24 mouse cellular contexts compared by ENCODE assay signal in the genomic region with DNA sequence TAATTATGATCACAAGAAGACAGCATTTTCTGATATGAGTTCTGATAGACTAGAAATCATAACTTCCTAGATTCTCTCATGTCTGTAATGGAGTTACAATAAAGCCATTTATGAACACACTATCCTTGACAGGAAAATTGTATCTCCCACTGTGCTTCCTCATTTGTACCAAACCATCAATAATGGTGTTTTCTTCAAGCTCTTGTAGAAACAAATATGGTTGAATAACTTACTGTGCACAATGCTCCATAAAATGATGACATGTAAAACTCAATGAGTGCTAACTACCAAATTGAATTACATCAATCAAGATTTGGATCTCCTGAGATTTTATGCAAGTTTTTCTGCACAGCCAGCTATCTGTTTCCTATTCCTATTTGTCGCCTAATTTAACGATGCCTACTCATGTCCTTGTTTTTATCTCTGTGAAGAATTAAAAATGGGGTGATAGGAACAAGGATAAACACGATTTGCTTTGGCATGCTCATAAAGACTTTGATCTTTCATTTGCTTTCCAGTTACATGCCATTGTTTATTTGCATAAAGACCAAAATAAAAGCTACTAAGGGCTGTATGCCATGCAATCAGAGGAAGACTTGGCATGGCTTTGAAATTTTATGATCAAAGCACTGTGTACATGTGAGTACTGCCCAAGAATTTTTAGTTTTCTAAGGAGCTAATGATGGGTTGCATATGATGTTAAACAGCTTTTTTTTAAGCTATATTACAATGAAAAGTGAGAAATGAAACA.
DNase-seq lines count a peak whose midpoint lies in the region; ATAC-seq and TF ChIP-seq lines count a peak whose summit lies in the region.
"Had no signal": no experiment of that assay in that cellular context is flagged by ENCODE, and none has a peak within 500 bp of the region (broad histone marks: within the 10 kb centered on the region; RNA-seq: fewer than 3 reads in every experiment).

No protein-coding gene starts in this region.

- H3K4me1 ChIP-seq in forebrain, embryonic 15.5 days, result no peaks in the 10 kb centered on the region; the same call in 1 of the 2 replicates
- no peaks in the 10 kb centered on the region for H3K4me1 ChIP-seq in forebrain, embryonic 12.5 days
- no peaks in the 10 kb centered on the region for H3K4me1 ChIP-seq in lung, embryonic 15.5 days
- no peaks in the 10 kb centered on the region; the same call in 1 of the 2 replicates for H3K4me1 ChIP-seq in lung, adult 2 months (ENCODE audit: control insufficient read depth, insufficient read depth, low read length)
- H3K4me1 ChIP-seq: embryonic facial prominence, embryonic 10.5 days; embryonic facial prominence, embryonic 13.5 days; hindbrain, embryonic 12.5 days; hindbrain, embryonic 15.5 days had no signal

- H3K9ac ChIP-seq in forebrain, embryonic 15.5 days (replicated peaks), result no peak overlapping the region
- no peak overlapping the region for H3K9ac ChIP-seq in forebrain, embryonic 12.5 days
- no peak overlapping the region for H3K9ac ChIP-seq in lung, embryonic 15.5 days
- H3K9ac ChIP-seq: embryonic facial prominence, embryonic 13.5 days; hindbrain, embryonic 12.5 days; hindbrain, embryonic 15.5 days had no signal

- TF ChIP-seq POLR2A in lung, adult 2 months (IDR thresholded peaks at IDR 0.05; ENCODE audit: borderline replicate concordance, extremely low read depth, low read depth, low read length), result no peak

- DNase-seq in lung, postnatal 14 days, result no peak
- peak; percentile 1 for DNase-seq in lung, postnatal 25 days (ENCODE audit: low spot score)
- no peak for DNase-seq in lung, adult 2 months
- no peak for DNase-seq in layer of hippocampus, postnatal 14 days (ENCODE audit: low spot score in 2 of 2)
- DNase-seq: adrenal gland, adult 2 months; adrenal gland, postnatal 14 days; cerebellum, adult 11-12 months; cerebellum, adult 8-10 months; cerebellum, postnatal 10 days; cerebellum, postnatal 36 days; embryo, embryonic 11 days; gastrocnemius, adult 2 months; gastrocnemius, postnatal 14 days; heart, adult 11 months had no signal

- H3K36me3 ChIP-seq in forebrain, embryonic 15.5 days, result no peaks in the 10 kb centered on the region
- H3K36me3 ChIP-seq in forebrain, embryonic 12.5 days (replicated peaks), result no peaks in the 10 kb centered on the region
- no peaks in the 10 kb centered on the region for H3K36me3 ChIP-seq in lung, embryonic 15.5 days
- H3K36me3 ChIP-seq: embryonic facial prominence, embryonic 10.5 days; embryonic facial prominence, embryonic 13.5 days; hindbrain, embryonic 12.5 days; hindbrain, embryonic 15.5 days had no signal

- WGBS in forebrain, embryonic 15.5 days, result 39% methylated on average over 3 of the region's 3 CpGs
- WGBS in forebrain, embryonic 12.5 days, result 73% methylated on average over 3 of the region's 3 CpGs
- 29% methylated on average over 3 of the region's 3 CpGs for WGBS in lung, embryonic 15.5 days
- 46% methylated on average over 3 of the region's 3 CpGs for WGBS in lung, adult 2 months

- no peaks in the 10 kb centered on the region for H3K27me3 ChIP-seq in forebrain, embryonic 15.5 days
- H3K27me3 ChIP-seq in forebrain, embryonic 12.5 days, result no peaks in the 10 kb centered on the region
- H3K27me3 ChIP-seq in lung, embryonic 15.5 days, result no peaks in the 10 kb centered on the region
- H3K27me3 ChIP-seq: embryonic facial prominence, embryonic 13.5 days; hindbrain, embryonic 12.5 days; hindbrain, embryonic 15.5 days had no signal

- no peak overlapping the region for H3K4me3 ChIP-seq in forebrain, embryonic 15.5 days
- H3K4me3 ChIP-seq in forebrain, embryonic 12.5 days (replicated peaks), result no peak overlapping the region
- no peak overlapping the region for H3K4me3 ChIP-seq in lung, embryonic 15.5 days
- no peak overlapping the region for H3K4me3 ChIP-seq in lung, adult 2 months (replicated peaks; ENCODE audit: extremely low read depth, low read depth, low read length)
- H3K4me3 ChIP-seq: embryonic facial prominence, embryonic 10.5 days; embryonic facial prominence, embryonic 13.5 days; erythroblast, embryonic 14.5 days; gastrocnemius, adult 2 months; hindbrain, embryonic 12.5 days; hindbrain, embryonic 15.5 days had no signal

- no peaks in the 10 kb centered on the region for H3K9me3 ChIP-seq in forebrain, embryonic 15.5 days
- H3K9me3 ChIP-seq in forebrain, embryonic 12.5 days, result no peaks in the 10 kb centered on the region
- H3K9me3 ChIP-seq in lung, embryonic 15.5 days, result no peaks in the 10 kb centered on the region
- H3K9me3 ChIP-seq: embryonic facial prominence, embryonic 10.5 days; embryonic facial prominence, embryonic 13.5 days; hindbrain, embryonic 12.5 days; hindbrain, embryonic 15.5 days had no signal

- H3K4me2 ChIP-seq in forebrain, embryonic 15.5 days (replicated peaks), result no peak overlapping the region
- no peak overlapping the region for H3K4me2 ChIP-seq in forebrain, embryonic 12.5 days
- no peak overlapping the region for H3K4me2 ChIP-seq in lung, embryonic 15.5 days
- H3K4me2 ChIP-seq: embryonic facial prominence, embryonic 13.5 days; heart, embryonic 11.5 days; hindbrain, embryonic 12.5 days; hindbrain, embryonic 15.5 days had no signal

- 0 out of 2 replicates have a peak, but pooled peaks have one; percentile 43 for ATAC-seq in forebrain, embryonic 15.5 days (replicated peaks)
- ATAC-seq in forebrain, embryonic 12.5 days (ENCODE audit: low FRiP score), result no peak
- peak; percentile 96; the same call in 1 of the 2 replicates for ATAC-seq in lung, embryonic 15.5 days (ENCODE audit: borderline replicate concordance, extremely low read depth, low FRiP score, low TSS enrichment)
- ATAC-seq: CD4-positive, CD25-positive, alpha-beta regulatory T cell, adult 4 months had no signal

- H3K27ac ChIP-seq in forebrain, embryonic 15.5 days (replicated peaks), result no peak overlapping the region
- H3K27ac ChIP-seq in forebrain, embryonic 12.5 days, result no peak overlapping the region
- no peak overlapping the region for H3K27ac ChIP-seq in lung, embryonic 15.5 days
- H3K27ac ChIP-seq: embryonic facial prominence, embryonic 10.5 days; embryonic facial prominence, embryonic 13.5 days; gastrocnemius, adult 2 months; hindbrain, embryonic 12.5 days; hindbrain, embryonic 15.5 days had no signal

- TF ChIP-seq CTCF in lung, adult 2 months (IDR thresholded peaks at IDR 0.05; ENCODE audit: insufficient read depth, low read length), result no peak
